Mouse (Mus musculus): ENCODE measurements around the gene Kcnh1. TPM values are rescaled to one million over a fixed set of nuclear protein-coding genes. Genes with fewer than 3 reads are reported as not detected.

Gene Kcnh1
- total RNA-seq, 2 experiments from 2014 or later, result 0.04 to 0.07 TPM

DNA sequence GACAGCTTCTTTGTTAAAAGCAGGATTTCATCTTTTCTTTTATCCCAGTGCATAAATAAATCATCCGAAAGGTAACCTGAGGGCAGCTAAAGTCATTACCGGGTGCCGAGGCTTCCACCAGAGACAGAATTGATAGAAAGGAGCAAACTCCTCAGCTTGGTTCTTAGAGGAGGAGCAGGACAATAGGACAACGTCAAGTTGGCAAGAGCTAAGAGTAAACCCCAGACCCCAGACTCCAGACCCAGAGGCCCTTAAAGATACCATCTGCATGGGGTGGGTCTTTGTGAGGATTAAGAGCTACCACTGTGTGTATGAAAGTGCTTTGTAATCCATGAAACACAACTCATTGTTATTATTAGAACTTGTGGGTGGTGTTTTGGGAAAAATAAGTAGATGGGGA is 121.9 kb downstream of the Kcnh1 start:
- intact Hi-C loops (cut with DNase I; ENCODE audit: low total_unique reads), result no loop called here
- no peak for DNase-seq

DNA sequence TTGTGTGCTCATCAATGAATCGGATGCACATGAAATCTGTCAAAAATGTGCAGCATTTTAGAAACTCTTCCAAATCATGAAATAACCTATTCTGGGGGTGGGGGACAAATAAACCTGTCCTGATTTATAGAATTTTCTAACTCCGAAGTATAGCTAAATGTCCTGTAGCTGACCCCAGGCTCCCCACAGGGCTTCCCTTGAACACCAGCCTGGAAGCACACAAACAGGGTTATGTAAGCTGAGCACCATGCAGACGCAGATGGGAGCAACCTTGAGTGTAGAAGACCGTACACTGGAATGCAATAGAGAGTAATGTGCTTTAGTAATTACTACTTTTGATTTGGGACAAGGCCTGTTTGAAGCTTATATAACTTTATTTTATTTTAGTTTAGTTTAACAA is 122.4 kb downstream of the Kcnh1 start:
- intact Hi-C loops (cut with DNase I; ENCODE audit: low total_unique reads), result no loop called here
- no peak for DNase-seq

DNA sequence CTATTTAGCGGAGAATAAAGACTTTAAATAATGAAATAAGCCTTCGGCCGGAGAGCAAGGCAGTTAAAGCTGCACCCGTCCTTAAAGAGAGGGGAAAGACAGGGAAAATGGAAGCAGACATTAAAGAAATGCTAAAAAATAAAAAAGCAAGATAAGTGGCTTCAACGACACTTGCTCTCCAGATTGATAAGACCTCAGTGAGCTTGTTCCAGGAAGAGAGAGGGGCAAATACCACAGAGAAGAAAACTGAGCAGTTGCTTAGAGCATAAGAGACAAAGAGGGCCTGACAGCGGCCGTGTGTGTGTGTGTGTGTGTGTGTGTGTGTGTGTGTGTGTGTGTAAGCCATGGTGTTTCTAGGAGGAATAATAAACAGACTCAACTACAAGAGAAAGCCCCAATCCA is 123.0 kb downstream of the Kcnh1 start:
- intact Hi-C loops (cut with DNase I; ENCODE audit: low total_unique reads), result no loop called here

DNA sequence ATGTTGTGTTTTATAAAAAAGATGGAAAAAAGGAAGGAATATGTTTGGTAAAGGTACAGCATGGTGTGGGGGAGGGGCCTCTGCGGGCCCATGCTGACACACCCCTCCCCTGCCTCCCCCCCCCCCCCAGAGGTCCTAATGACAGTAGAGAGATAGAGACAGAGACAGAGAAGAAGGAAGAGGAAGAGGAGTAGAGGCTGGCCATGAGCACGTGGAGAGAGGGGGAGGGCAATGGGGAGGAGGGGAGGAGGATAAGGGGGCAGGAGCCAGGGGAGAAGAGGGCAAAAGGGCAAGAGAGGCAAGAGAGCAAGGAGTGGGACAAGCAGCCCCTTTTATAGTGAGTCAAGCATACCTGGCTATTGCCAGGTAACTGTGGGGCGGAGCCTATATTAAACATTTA is 123.5 kb downstream of the Kcnh1 start:
- intact Hi-C loops (cut with DNase I; ENCODE audit: low total_unique reads), result no loop called here
- no peak for DNase-seq

More for the DNA sequence above, 123.0 kb downstream of the Kcnh1 start:
- no peak for DNase-seq

DNA sequence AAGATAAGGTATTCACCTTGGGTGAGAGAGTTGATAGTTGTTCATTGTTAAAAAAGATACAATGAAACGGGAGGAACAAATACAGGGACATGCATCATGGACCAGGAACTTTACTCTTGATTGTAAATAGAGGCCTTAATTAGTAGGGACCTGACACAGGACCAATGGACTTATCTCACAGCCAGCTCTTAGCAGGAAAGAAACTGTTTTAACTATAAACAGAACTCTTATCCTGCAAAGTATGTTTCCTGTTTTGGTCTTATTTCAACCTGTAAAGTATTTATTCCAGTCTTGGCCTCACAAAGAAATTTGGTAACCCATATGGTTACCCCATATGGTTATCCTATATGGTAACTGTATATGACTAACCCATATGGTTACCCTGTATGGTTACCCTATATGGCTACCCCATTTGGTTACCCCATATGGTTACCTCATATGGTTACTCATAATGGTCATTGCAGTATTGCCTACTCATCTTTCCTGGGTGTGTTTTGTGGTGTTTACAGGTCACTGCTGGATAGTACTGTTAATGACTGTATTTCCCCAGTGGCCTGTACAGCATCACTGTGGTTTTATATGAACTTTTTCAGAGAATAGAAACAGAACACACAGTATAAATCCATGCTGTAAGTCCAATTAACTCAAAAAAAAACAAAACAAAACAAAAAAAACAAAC is 125.0 kb downstream of the Kcnh1 start:
- intact Hi-C loops (cut with DNase I; ENCODE audit: low total_unique reads), result no loop called here
- no peak for DNase-seq

DNA sequence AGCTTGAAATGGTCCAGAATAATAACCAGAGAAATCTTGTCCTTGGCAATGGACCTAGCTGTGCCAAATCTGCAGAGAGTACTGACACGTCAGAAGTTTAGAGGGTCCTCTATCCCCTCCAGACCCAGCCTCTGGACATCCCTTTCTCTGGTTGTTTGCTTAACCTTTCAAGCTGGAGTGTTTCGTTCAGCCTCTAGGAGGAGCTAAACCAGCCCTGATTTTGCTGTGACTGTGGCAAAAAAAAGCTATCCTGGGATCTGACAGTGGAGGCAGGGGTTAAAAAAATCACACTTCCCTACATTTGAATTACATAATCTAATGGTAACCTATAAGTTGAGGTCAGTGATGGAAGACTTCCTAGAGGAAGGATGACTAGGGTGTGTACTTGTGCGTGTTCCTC is 133.6 kb downstream of the Kcnh1 start:
- intact Hi-C loops (cut with DNase I; ENCODE audit: low total_unique reads), result no loop called here
- DNase-seq, result no peak

DNA sequence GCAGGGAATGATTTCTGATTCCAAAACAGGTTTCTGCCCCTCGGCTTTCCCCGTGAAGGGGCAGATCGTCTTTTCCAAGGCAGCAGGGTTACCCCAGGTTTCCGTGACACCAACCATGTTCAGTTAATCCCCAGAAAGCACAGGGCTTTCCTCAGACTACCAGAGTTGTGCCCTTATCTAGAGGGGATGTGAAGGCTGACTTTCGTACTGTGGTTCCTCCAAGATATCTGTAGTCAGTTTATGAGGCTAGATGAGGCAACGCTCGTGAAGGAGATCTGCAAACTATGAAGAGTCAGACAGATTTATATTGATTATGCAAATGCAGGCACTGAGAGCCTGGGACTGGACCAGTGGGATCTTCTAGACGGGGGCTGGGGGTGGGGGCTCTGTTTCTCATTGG is 136.5 kb downstream of the Kcnh1 start:
- no peak for DNase-seq
- intact Hi-C loops (cut with DNase I; ENCODE audit: low total_unique reads), result no loop called here

DNA sequence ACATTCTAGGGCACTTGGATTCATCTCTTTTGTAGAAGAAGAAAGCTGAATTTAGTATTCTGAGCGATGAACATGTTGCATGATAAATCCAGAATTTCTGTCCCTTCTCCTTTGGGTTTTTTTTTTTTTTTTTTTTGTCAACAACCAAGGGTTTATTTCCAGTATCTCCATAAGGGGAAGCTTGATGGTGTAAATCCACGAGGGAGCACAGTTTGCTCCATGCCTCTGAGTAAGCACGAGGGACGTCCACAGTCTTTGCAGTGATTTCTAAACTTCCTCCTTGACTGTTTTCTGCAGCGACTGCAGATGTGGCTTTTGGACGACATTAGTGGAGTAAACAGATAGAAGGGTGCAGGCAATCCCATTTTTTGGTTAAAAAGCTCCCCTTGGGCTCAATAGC is 140.6 kb downstream of the Kcnh1 start:
- intact Hi-C loops (cut with DNase I; ENCODE audit: low total_unique reads), result loop anchor here (5.0 kb wide), 1 partner anchor 184 kb away; no protein-coding TSS in a partner anchor
- DNase-seq, result no peak

DNA sequence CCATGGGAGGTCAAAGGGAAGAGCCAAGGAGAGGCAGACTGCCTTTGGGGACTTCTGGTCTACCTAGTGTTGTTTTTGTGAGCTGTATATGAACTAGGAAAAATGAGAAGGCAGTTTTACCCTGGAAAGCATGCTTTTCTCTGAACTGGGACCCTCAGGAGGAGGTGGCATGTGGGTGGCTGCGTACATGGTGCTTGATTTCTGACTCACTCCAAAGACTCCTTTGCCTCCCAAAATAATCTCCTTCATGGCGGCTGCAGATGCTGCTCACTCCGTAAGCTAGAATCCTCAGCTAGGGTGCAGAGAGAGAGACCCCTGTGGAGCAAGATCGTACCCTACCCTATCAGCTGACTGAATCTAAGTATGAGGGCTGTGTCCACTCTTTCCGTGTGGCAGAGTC is 145.5 kb downstream of the Kcnh1 start:
- intact Hi-C loops (cut with DNase I; ENCODE audit: low total_unique reads), result no loop called here

DNA sequence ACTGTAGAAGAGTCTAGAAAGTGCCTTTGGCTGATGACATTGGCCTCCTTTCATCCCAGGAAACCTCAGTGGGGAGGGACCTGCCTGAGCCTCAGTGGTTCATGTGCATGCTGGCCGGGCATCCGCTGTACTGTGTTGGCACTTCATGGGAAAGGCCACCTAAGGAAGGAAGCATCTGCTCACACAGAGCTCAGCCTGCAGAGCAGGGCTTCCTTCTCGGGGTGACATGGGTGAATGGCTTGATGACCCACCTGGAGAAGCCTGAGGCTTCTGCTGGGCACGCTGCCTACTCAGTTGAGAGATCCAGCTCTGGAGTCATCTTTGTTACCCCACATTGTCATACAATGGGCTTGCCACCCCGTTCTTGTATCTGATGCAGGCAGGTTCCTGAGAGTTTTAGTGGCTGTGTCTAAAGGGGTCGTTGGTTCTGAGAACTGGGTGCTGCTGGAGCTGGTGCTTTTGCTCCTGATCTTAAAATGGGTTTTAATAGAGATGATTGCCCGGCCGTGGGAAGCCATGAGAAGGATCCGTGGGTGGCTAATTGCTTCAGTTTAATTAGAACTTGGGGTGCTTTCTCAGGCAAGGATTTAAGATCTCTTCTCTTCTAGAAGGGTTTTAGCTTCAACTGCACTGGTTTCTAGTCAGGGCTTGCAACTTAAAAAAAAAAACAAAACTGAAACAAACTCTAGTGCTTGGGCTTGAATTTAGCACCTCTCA is 148.9 kb downstream of the Kcnh1 start:
- intact Hi-C loops (cut with DNase I; ENCODE audit: low total_unique reads), result no loop called here
- DNase-seq, result no peak

More for the DNA sequence above, 145.5 kb downstream of the Kcnh1 start:
- no peak for DNase-seq

DNA sequence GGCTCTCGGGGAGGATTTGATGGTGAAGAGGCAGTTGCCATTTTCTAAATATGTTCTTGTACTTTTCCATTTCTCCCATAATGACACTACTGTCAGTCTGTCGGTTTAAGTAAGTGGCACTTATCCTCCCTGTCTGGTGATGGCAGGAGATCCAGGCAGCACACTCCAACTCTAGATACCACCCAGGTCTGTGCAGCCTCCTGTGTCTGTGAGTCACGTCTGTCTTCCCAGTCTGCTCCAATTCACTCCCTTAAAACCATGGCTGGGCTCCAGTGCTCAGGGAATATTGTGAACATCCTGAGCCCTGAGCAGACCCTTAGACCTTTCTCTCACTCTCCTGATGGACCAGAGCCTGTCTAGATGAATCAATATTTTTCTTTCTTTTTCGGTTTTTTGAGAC is 151.2 kb downstream of the Kcnh1 start:
- intact Hi-C loops (cut with DNase I; ENCODE audit: low total_unique reads), result no loop called here
- no peak for DNase-seq

DNA sequence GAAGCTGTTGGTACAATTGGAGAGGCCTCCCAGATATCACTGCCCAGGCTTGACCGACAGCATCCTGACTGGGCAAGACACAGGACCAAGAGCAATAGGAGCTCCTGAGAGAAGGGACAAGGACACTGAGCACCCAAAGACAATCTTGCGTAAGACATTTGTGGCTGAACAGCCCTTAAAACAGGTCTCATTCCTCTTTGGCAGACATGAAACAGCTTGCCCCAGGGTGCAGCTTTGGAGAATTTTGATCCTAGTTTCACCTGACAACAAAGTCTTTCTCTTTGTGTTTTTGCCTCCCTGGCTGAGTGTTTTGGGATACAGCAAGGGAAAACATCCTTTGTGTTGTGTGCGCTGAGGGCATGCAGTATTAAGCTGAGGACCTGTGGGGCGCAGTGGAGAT is 153.4 kb downstream of the Kcnh1 start:
- DNase-seq, result no peak
- intact Hi-C loops (cut with DNase I; ENCODE audit: low total_unique reads), result no loop called here

DNA sequence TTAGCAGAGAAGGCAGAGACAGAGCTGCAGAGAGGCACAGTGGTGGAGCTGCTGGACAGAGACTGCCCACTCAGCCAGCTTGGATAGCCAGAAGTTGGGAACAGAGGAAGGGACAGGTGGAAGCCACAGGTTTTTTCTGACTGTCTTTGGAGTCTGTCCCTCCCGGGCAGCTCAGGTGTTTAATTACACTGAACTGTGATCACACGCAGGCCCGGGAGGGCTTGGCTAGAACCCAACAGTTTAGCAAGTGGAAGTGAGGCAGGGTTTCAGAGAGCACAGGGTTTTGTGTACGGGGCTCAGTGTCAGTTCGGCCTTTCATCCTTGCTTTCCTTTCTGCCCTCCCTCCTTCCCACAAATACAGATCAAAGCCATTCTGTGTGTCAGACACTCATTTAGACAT is 156.8 kb downstream of the Kcnh1 start:
- intact Hi-C loops (cut with DNase I; ENCODE audit: low total_unique reads), result no loop called here
- no peak for DNase-seq

DNA sequence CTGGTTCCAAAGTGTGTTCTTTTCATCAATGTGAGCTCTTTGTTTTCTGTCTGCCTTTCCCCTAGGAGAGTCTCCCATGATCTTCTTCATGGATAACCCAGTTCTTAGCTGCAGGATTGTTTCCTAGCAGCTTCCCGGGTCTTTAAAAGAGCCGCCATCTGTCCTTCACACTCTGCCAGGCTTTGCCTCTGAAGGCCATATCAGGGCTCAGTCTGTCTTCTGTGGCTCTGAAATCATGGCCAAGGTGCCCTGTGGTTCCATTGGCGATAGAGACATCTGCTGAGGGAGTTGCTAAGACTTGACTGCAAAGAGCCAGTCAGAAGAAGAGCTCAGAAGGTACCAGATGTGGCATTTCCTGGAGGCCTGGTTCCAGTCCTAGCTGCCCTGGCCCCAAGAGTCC is 165.7 kb downstream of the Kcnh1 start:
- DNase-seq, result no peak
- intact Hi-C loops (cut with DNase I; ENCODE audit: low total_unique reads), result no loop called here

DNA sequence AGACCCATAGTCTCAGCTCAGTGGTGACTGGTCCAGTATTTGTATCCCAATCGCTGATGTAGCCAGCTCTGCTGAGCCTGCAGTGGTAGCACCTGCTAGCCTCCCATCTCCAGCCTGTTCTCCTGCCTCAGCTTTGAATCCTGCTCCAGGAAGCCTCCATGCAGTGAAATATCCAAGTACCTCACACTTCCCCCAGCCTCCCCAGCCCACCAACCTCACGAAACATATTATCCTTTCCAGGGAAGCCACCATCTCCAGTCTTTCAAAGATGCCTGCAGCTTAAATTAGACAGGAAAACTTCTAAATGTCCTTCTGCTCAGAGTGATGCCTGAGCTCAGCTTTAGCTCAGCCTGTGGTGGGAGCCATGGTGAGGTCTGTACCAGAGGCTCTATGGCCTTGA is 168.6 kb downstream of the Kcnh1 start:
- intact Hi-C loops (cut with DNase I; ENCODE audit: low total_unique reads), result no loop called here
- no peak for DNase-seq

DNA sequence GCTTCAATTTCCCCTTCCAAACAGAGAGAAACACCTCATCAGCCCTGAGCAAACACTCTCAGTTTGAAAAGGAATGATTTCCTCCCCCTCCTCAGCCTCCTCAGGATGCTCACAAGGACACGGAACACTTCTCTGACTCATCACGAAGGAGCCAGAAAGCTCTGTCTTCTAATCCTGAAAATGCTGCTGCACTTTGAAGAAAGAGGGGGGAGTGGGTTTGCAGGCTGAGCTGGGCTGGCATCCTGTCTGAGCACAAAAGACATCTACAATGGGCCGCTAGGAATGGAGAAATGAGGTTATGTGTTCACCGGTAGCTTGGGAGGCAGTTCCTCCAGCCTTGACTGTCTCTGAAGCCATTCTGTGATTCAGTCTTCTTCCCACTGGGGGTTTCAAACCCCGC is 177.8 kb downstream of the Kcnh1 start:
- intact Hi-C loops (cut with DNase I; ENCODE audit: low total_unique reads), result no loop called here
- no peak for DNase-seq

DNA sequence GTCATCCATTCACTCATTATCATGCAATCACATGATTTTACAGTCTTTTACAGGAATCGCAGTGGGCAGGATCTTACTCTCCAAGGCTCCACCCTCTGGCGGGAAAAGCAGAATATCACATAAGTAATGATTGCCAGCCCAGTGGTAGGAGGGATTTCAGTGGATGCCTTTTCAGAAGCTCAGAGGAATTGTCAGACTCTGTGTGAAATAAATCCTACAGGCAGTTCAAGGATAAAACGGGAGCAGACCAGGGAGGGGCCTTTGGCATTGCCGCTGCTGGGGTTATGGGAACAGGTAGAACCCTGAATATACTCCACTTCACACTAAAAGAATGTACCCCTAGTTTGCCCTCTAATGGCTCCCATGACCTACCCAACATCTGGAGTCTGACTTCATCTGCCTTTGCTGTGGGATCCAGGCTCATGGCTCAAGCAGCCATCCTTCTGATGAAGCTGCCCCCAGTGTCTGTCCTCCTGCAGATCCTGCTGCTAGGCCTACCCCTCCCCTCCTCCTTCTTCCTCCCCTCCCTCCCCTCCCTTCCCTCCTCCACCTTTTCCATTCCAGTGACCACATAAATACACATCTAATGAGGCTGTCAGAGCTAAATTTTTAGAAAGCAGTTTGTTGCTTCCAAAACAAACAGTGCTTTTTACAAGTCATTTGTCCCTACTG is 181.5 kb downstream of the Kcnh1 start:
- DNase-seq, result no peak
- intact Hi-C loops (cut with DNase I; ENCODE audit: low total_unique reads), result no loop called here

DNA sequence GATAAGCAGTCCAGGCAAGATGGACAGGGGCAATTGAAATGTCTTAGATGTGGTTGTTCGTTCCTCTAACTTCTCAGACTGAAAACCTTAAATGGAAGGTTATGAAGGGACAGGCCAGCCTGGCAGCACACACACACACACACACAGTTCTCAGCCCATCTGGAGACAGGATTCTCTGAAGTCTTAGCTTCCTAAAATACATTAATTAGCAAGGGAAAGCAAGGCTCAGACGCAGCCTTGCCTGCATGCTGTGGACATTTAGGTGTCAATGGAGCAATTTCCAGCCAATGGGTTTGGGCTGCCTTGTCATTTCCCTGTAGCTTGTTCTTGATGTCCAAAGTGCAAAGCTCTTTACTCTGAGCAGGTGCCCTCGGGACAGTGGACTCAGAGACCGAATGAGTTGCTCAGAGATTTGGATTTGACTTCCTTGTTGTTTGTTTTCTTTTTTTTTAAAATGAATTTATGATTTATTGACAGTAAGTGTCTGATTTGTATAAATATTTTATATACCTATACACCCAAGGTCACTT is 188.0 kb downstream of the Kcnh1 start:
- no peak for DNase-seq
- intact Hi-C loops (cut with DNase I; ENCODE audit: low total_unique reads), result no loop called here

DNA sequence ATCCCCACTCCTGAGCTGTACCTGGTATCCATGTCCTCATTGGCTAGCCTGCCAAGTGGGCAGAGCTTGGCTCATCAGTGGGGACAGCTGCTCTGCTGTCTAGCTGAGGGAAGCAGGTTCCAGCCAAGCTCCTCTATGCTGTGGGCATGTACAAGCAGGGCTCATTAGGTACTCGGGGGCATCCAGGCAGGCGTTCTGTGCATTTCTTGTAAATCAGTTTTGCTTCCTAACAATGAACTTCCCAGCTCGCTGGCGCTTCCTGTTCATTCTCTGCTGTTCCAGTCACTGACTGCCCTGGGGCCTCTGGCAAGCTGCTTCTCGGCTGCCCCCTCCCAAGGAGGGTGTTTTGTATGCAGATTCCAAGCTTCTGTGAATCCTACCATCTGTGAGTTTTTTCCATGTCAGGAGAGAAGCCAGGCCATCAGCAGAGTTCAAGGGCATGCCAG is 190.0 kb downstream of the Kcnh1 start:
- DNase-seq, result no peak
- intact Hi-C loops (cut with DNase I; ENCODE audit: low total_unique reads), result no loop called here

DNA sequence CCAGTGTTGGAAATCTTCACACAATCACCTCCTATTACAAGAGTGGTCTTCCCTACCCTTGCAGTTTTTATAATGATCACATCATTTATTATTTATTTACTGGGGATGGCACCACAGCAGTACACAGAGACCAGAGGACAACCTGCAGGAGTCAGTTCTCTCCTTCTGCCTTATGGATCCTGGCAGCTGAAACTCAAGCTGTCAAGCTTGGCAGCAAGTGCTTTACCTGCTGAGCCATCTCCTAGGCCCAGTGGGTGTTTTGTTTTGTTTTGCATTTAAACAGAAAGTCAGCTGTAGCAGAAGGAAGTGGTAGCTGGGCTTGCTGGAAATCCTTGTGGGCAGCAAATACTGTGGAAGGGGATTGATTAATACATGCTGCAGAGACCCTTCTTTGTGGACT is 197.1 kb downstream of the Kcnh1 start:
- DNase-seq, result no peak
- intact Hi-C loops (cut with DNase I; ENCODE audit: low total_unique reads), result no loop called here

DNA sequence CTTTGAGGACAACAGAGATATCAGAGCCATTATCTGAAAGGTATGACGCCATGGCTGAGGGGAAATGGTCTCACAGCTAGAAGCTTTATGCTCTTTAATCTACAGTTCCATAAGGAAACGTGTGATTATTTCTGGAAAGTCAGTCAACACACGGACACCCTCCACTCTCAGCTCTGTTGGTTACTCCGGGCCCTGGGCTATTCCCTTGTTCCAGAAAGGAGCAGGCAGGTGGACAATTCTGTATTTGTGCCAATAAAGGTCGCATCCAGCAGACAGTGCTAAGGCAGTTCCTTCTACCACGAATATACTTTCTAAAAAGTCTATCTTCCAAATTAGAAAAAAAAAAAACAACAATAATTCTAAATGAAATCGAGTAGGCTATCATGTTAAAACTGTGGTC is 200.5 kb downstream of the Kcnh1 start:
- intact Hi-C loops (cut with DNase I; ENCODE audit: low total_unique reads), result no loop called here
- DNase-seq, result no peak
